Mouse (Mus musculus) heart, postnatal 0 days (tissue): Measurements from ENCODE around the gene Fv1.

Experiments
- CTCF ChIP-seq: IDR thresholded peaks from 2 replicates; pipeline ENCODE4 v1.5.1; 2016; ENCODE audit warnings: antibody characterized with exemption, control low read depth, low read depth
- EP300 ChIP-seq: IDR thresholded peaks from 2 replicates; pipeline ENCODE4 v1.6.1; 2016; ENCODE audit warnings: antibody characterized with exemption, low read depth

DNA sequence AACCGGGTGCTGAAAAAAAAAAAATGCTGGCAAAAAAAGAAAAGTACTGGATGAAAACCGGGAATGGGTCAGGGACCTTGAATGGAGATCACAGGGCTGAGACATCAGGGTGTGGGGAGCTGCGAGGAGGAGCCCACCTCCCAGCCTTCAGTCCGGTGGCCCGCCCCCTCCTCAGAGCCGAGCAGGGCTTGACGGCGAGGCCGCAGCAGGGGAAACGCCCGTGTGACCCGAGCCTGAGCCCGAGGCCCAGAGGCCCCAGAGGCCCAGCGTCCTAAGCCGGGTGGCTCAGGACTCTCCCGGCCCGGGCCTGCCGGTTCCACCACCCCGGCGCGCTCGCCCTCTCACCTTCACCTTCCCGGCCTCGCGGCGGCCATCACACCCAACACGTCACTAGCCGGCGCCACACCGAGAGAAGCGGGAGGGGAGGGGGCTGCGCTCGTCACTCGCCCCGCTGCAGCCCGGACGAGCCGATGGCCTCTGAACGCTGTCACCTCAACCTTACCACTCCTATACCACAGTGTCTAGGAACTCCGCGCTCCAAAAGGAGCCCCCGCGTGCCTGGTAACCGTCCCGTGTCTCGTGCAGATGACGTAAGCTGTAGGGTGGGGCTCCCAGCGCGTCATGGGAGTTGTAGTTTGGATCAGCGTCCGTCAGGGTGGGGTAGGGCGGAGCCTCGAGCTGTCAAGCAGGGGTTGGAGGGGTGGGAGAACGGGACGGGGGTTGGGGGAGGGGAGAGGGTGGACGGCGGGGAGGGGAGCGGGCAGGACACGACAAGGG is 35.7 kb downstream of the Fv1 start, which contains the start of gene Mfn2:
- TF ChIP-seq CTCF (no peak; the same call in 1 of the 2 replicates), EP300 (0 out of 2 replicates have a peak, but pooled peaks have one; percentile 19)
